In the genomic region with DNA sequence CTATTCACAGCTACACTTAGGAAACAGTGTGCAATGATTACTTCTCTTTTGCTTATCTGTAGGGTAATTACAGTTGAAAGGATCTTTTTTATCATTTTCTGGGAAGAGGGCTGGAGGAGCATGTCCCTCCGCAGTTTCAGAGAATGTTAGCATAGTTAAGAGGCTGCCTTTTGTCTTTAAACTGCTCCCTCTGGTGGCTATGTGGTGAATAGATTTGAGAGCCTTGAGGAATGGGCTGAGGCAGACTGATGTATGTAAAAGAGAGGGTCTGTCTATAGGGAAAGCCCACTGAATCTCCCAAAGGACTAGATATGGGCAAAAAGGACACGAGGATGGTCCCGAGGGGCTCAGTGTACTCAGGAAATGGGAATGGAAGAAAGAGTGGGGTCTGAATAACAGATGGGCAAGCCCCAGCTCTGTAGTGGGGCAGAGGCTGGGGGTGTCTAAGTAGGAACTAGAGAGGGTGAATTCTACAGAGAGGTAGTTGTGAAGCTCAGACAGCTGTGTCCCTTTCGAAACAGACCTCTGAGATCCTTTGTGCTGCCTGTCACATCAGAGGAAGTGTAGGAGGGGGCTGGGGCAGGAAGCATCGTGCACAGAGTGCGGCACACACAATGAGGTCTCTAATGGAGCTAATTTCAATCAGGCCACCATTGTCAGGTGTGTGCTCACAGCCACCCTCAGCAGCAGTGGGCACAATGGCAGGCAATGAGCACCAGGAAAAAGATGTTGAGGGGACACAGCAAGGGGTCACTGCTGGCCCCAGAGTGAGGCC, we compare ENCODE assay signal across 8 mouse cellular contexts.
DNase-seq lines count a peak whose midpoint lies in the region; ATAC-seq and TF ChIP-seq lines count a peak whose summit lies in the region.

No protein-coding gene starts in this region.

- peak; percentile 80 for TF ChIP-seq CTCF in hindbrain, postnatal 0 days (IDR thresholded peaks at IDR 0.05; ENCODE audit: low read depth)
- TF ChIP-seq CTCF in midbrain, postnatal 0 days (IDR thresholded peaks at IDR 0.05) = peak; percentile 86

- H3K27me3 ChIP-seq in heart, embryonic 11.5 days (ENCODE audit: control insufficient read depth, insufficient read depth, low read length) = no peaks in the 10 kb centered on the region
- H3K27me3 ChIP-seq in embryonic facial prominence, embryonic 14.5 days (replicated peaks; ENCODE audit: control insufficient read depth, insufficient read depth, low read length) = no peaks in the 10 kb centered on the region
- H3K27me3 ChIP-seq in hindbrain, postnatal 0 days (ENCODE audit: insufficient read depth, low read length) = no peaks in the 10 kb centered on the region
- H3K27me3 ChIP-seq in limb, embryonic 10.5 days (ENCODE audit: low read depth, poor library complexity, severe bottlenecking) = no peaks in the 10 kb centered on the region
- H3K27me3 ChIP-seq in midbrain, postnatal 0 days (ENCODE audit: insufficient read depth, low read length) = no peaks in the 10 kb centered on the region

- H3K9me3 ChIP-seq in heart, embryonic 11.5 days (replicated peaks; ENCODE audit: control insufficient read depth, low read length) = no peaks in the 10 kb centered on the region
- no peaks in the 10 kb centered on the region for H3K9me3 ChIP-seq in embryonic facial prominence, embryonic 14.5 days (ENCODE audit: control insufficient read depth, low read length)
- H3K9me3 ChIP-seq in hindbrain, postnatal 0 days (ENCODE audit: low read length) = no peaks in the 10 kb centered on the region
- no peaks in the 10 kb centered on the region for H3K9me3 ChIP-seq in limb, embryonic 10.5 days (replicated peaks)
- H3K9me3 ChIP-seq in midbrain, postnatal 0 days (ENCODE audit: low read length) = no peaks in the 10 kb centered on the region

- H3K4me2 ChIP-seq in heart, embryonic 11.5 days = no peak overlapping the region
- H3K4me2 ChIP-seq in embryonic facial prominence, embryonic 14.5 days (ENCODE audit: low read depth, low read length) = no peak overlapping the region
- H3K4me2 ChIP-seq in hindbrain, postnatal 0 days (ENCODE audit: low read depth, low read length) = no peak overlapping the region
- no peak overlapping the region for H3K4me2 ChIP-seq in midbrain, postnatal 0 days (ENCODE audit: low read depth, low read length, poor library complexity, severe bottlenecking)

- H3K36me3 ChIP-seq in heart, embryonic 11.5 days (ENCODE audit: control insufficient read depth, insufficient read depth, low read length) = no peaks in the 10 kb centered on the region
- H3K36me3 ChIP-seq in embryonic facial prominence, embryonic 14.5 days (ENCODE audit: control insufficient read depth, insufficient read depth, low read length) = no peaks in the 10 kb centered on the region
- no peaks in the 10 kb centered on the region for H3K36me3 ChIP-seq in hindbrain, postnatal 0 days (ENCODE audit: insufficient read depth, low read length)
- H3K36me3 ChIP-seq in limb, embryonic 10.5 days = no peaks in the 10 kb centered on the region
- H3K36me3 ChIP-seq in midbrain, postnatal 0 days (ENCODE audit: insufficient read depth, low read length) = no peaks in the 10 kb centered on the region

- 38% methylated on average over 6 of the region's 6 CpGs for WGBS in heart, embryonic 11.5 days (ENCODE audit: insufficient replicate concordance)
- WGBS in embryonic facial prominence, embryonic 14.5 days = 42% methylated on average over 6 of the region's 6 CpGs
- 32% methylated on average over 6 of the region's 6 CpGs for WGBS in hindbrain, postnatal 0 days
- 61% methylated on average over 6 of the region's 6 CpGs for WGBS in limb, embryonic 10.5 days
- 44% methylated on average over 6 of the region's 6 CpGs for WGBS in midbrain, postnatal 0 days

- H3K27ac ChIP-seq in heart, embryonic 11.5 days (ENCODE audit: low read depth, low read length) = no peak overlapping the region
- H3K27ac ChIP-seq in embryonic facial prominence, embryonic 14.5 days (replicated peaks; ENCODE audit: low read depth, low read length) = no peak overlapping the region
- H3K27ac ChIP-seq in hindbrain, postnatal 0 days = no peak overlapping the region
- H3K27ac ChIP-seq in limb, embryonic 10.5 days = 0 out of 2 replicates have a peak overlapping the region, but pooled peaks have one; percentile 1
- H3K27ac ChIP-seq in midbrain, postnatal 0 days (ENCODE audit: low read depth, low read length) = no peak overlapping the region

- peak; percentile 29; the same call in 1 of the 2 replicates for ATAC-seq in heart, embryonic 11.5 days (replicated peaks; ENCODE audit: insufficient number of reproducible peaks, low FRiP score, low TSS enrichment)
- ATAC-seq in embryonic facial prominence, embryonic 14.5 days (ENCODE audit: low read depth) = peak; percentile 67
- ATAC-seq in hindbrain, postnatal 0 days = peak; percentile 74
- ATAC-seq in midbrain, postnatal 0 days (ENCODE audit: low FRiP score) = 0 out of 2 replicates have a peak, but pooled peaks have one; percentile 59

- intact Hi-C loops in gastrocnemius, postnatal 14 days (cut with DNase I; ENCODE audit: low total_unique reads) = loop anchor here (10.0 kb wide), 1 partner anchor 231 kb away; no protein-coding TSS in a partner anchor

- no peaks in the 10 kb centered on the region for H3K4me1 ChIP-seq in heart, embryonic 11.5 days (ENCODE audit: control insufficient read depth, insufficient read depth, low read length)
- peaks cover 10% of the 10 kb centered on the region for H3K4me1 ChIP-seq in embryonic facial prominence, embryonic 14.5 days (ENCODE audit: control insufficient read depth, insufficient read depth, low read length)
- no peaks in the 10 kb centered on the region for H3K4me1 ChIP-seq in hindbrain, postnatal 0 days (ENCODE audit: insufficient read depth, low read length)
- H3K4me1 ChIP-seq in limb, embryonic 10.5 days = peaks cover 16% of the 10 kb centered on the region
- H3K4me1 ChIP-seq in midbrain, postnatal 0 days (ENCODE audit: insufficient read depth, low read length) = no peaks in the 10 kb centered on the region

- no peak overlapping the region for H3K9ac ChIP-seq in heart, embryonic 11.5 days (ENCODE audit: low read depth, low read length)
- H3K9ac ChIP-seq in embryonic facial prominence, embryonic 14.5 days (ENCODE audit: low read depth, low read length) = no peak overlapping the region
- no peak overlapping the region for H3K9ac ChIP-seq in hindbrain, postnatal 0 days (replicated peaks; ENCODE audit: low read length)
- no peak overlapping the region for H3K9ac ChIP-seq in midbrain, postnatal 0 days (replicated peaks; ENCODE audit: low read length, poor library complexity, severe bottlenecking)

- H3K4me3 ChIP-seq in heart, embryonic 11.5 days (ENCODE audit: low read depth, low read length) = no peak overlapping the region
- no peak overlapping the region for H3K4me3 ChIP-seq in embryonic facial prominence, embryonic 14.5 days (ENCODE audit: low read depth, low read length)
- H3K4me3 ChIP-seq in hindbrain, postnatal 0 days (ENCODE audit: low read length) = no peak overlapping the region
- H3K4me3 ChIP-seq in limb, embryonic 10.5 days = no peak overlapping the region
- no peak overlapping the region for H3K4me3 ChIP-seq in midbrain, postnatal 0 days (ENCODE audit: low read depth, low read length)

- no peak for DNase-seq in heart, adult 11 months
- peak; percentile 67 for DNase-seq in ES-CJ7 (ENCODE audit: low read depth, low spot score)
- peak; percentile 76 for DNase-seq in embryonic facial prominence, embryonic 14.5 days (ENCODE audit: low spot score)
- DNase-seq in hindbrain, postnatal 0 days (ENCODE audit: low spot score) = peak; percentile 83
- peak; percentile 56 for DNase-seq in limb, embryonic 10.5 days (ENCODE audit: low spot score)
- peak; percentile 77 for DNase-seq in midbrain, postnatal 0 days (ENCODE audit: low spot score)
- no peak for DNase-seq in gastrocnemius, postnatal 14 days

Comparison
In these comparisons a context has a peak if more than half of its experiments do, and no peak if none do; other contexts are left out.
1. DNase-seq: peak in ES-CJ7 (single experiment), embryonic facial prominence, embryonic 14.5 days (single experiment), hindbrain, postnatal 0 days (single experiment), limb, embryonic 10.5 days (single experiment) and midbrain, postnatal 0 days (single experiment); none in heart, adult 11 months (single experiment) and gastrocnemius, postnatal 14 days (single experiment).
2. Peak in every context shown above with its lines, with median percentiles within 50 percentile points of each other: ATAC-seq.